Mouse (Mus musculus) bone marrow, adult 2 months (tissue): ENCODE measurements around the gene Ccdc85a.

Experiments
- CTCF ChIP-seq: fragments of 200-500 bp; IDR thresholded peaks from 2 replicates; pipeline ENCODE4 v1.5.1; 2011; ENCODE audit warnings: low read length, control low read depth; ENCODE audit not compliant: control insufficient read depth, insufficient read depth
- POLR2A ChIP-seq: fragments of 200-500 bp; IDR thresholded peaks from 2 replicates; pipeline ENCODE4 v1.6.1; 2011; ENCODE audit warnings: low read depth, mild to moderate bottlenecking, control low read depth, low read length, borderline replicate concordance; ENCODE audit not compliant: control insufficient read depth

DNA sequence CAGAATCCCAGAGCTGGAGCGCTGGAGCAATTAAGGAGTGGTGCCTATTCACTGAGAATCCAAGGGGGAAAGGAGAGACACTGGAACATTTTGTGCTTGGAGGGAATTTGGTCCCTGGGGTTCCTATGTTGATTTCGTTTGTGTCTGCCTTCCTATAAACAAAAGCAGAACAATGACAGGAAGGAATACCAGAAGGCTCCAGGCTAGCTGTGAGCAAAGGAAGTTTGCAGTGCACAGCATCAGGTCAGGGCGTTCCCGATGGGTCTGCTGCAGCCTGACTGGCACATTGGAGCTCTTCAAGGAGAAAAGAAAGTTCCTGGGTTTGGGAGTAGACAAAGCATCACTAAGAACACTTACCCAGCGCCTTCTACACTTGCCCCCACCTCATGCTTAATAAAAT is 1.9 kb downstream of the Ccdc85a start:
- TF ChIP-seq CTCF (no peak), POLR2A (no peak)
